Mouse (Mus musculus) liver, postnatal 0 days (tissue): ENCODE results near the gene Tm4sf1.

ENCODE experiments used
- CTCF ChIP-seq: sonication (generic); IDR thresholded peaks from 2 replicates; pipeline ENCODE4 v1.5.1; 2016; ENCODE audit warnings: antibody characterized with exemption, low read depth
- EP300 ChIP-seq: IDR thresholded peaks from 2 replicates; pipeline ENCODE4 v1.6.1; 2016; ENCODE audit warnings: antibody characterized with exemption, low read depth, mild to moderate bottlenecking

- no peak for TF ChIP-seq EP300
- TF ChIP-seq CTCF = no peak
Measured at GRCm38 (mm10) chr3:57293925-57294324, 7.9 kb downstream of the Tm4sf1 start.
